Mouse (Mus musculus) midbrain, embryonic 12.5 days (tissue): Measurements from ENCODE around the gene Gm17079. TPM values are rescaled to one million over a fixed set of nuclear protein-coding genes. Genes with fewer than 3 reads are reported as not detected.
"Not testable (repeated sequence)": the region's sequence is repeated elsewhere in the genome, so short reads cannot be mapped to it uniquely, and the experiment has no call there.

Source experiments
- ATAC-seq: fragments of 200-750 bp; cut with Nextera tagmentation; 2 replicates; pipeline ENCODE4 v1.8.0; 2017; ENCODE audit warnings: low read depth, moderate TSS enrichment, moderate library complexity; ENCODE audit not compliant: low FRiP score
- H3K27ac ChIP-seq: fragments of 300-500 bp; sonication (generic); replicated peaks from 2 replicates; pipeline ENCODE4 v1.5.1; 2016; ENCODE audit warnings: mild to moderate bottlenecking
- H3K27me3 ChIP-seq: fragments of 300-500 bp; sonication (generic); 2 replicates; pipeline ENCODE4 v1.6.1; 2016; ENCODE audit warnings: mild to moderate bottlenecking
- H3K36me3 ChIP-seq: fragments of 300-500 bp; sonication (generic); 2 replicates; pipeline ENCODE4 v1.6.1; 2016
- H3K4me1 ChIP-seq: fragments of 300-500 bp; sonication (generic); 2 replicates; pipeline ENCODE4 v1.6.1; 2016
- H3K4me2 ChIP-seq: fragments of 300-500 bp; sonication (generic); replicated peaks from 2 replicates; pipeline ENCODE4 v1.6.1; 2016; ENCODE audit warnings: mild to moderate bottlenecking, moderate library complexity
- H3K4me3 ChIP-seq: fragments of 300-500 bp; sonication (generic); 2 replicates; pipeline ENCODE4 v1.5.1; 2016; ENCODE audit warnings: mild to moderate bottlenecking
- H3K9ac ChIP-seq: fragments of 300-500 bp; sonication (generic); replicated peaks from 2 replicates; pipeline ENCODE4 v1.6.1; 2016; ENCODE audit warnings: mild to moderate bottlenecking, moderate library complexity
- H3K9me3 ChIP-seq: fragments of 300-500 bp; sonication (generic); 2 replicates; pipeline ENCODE4 v1.6.1; 2016; ENCODE audit warnings: mild to moderate bottlenecking
- WGBS: fragments of 180-500 bp; shearing (Covaris S2); methylation state at CpG from one replicate; pipeline ENCODE4 v1.1.7; 2016; 5-methylcytosine and 5-hydroxymethylcytosine counted together
- polyA plus RNA-seq: library from polyadenylated mRNA; unstranded; fragments of >200 nt; fragmentation: Nextera tagmentation; extraction: Ambion mirVana; gene quantifications from 2 replicates; pipeline ENCODE4 v1.2.1, GENCODE M21; 2016

Gene Gm17079
- polyA plus RNA-seq, result not detected in 2 replicates

DNA sequence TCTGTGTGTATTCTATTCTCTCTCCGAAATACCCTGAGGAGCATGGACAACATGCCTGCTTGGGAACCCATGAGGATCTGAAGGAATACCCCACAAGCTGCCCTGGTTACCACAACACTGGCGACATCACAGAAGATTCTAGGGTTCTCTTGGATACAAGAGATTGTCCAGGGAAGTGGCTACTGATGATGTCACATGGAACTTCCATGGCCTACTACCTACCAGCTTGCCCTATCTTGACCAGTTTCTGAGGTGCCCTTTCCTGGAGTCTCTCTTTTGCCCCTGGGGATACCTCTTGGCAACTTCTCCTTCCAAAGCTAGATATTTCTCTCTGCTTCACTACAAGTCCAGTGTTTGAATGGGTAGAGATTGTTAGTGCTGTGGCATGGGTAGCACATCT lies at the start of gene Gm17079:
Gm17079 (minus strand) TSS at position 101 of the 400 bp plus-strand sequence.
- not testable (repeated sequence) for H3K27me3 ChIP-seq, H3K9me3 ChIP-seq, H3K9ac ChIP-seq, H3K4me2 ChIP-seq, H3K4me1 ChIP-seq, ATAC-seq, H3K4me3 ChIP-seq, H3K36me3 ChIP-seq, H3K27ac ChIP-seq
- WGBS, result 89% methylated on average over 1 of the region's 2 CpGs

DNA sequence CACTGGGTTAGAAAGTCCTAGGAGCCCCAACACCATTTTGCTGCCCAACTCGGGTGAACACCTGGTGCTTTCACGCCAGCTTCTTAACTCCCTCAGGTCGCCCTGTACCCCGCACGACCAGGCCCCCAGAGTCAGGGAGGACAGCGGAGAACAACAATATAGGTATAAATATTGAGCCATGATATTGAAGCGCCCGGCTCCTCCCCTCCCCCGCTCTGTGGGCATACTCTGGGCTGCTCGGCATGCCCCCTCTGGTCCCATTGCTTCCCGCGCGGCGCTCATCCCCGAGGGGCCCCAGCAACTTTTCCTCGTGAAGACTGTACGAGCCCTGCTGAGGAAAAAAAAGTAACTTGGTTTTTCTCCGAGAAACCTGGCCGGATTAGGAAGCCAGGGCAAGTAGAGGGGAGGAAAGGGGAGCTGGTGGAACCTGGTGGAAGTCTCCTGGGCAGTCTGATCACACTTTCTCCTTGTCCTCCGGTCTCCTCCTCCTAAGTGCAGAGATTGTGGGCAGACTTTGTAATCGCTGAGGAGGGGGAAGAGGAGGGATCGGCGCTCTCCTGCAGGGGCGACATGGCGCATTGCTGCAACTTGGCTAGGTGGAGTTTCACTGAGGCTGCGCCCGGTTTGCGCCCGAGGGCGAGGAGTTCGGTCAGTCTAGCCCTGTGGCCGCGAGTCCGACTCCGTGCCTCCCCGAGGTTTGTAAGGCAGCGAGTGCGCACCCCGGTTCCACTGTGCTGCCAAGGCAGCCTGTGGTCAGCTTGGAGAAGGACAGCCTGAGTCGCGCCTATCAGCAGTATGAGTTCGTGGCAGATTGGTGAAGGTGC lies 45.3 kb upstream of the Gm17079 start:
- under 1% methylated on average over 42 of the region's 42 CpGs for WGBS
- 0 out of 2 replicates have a peak overlapping the region, but pooled peaks have one; percentile 12 for H3K9ac ChIP-seq
- H3K4me2 ChIP-seq, result peak overlapping the region; percentile 61
- H3K9me3 ChIP-seq, result no peaks in the 10 kb centered on the region
- no peaks in the 10 kb centered on the region for H3K36me3 ChIP-seq
- peaks cover 22% of the 10 kb centered on the region for H3K4me1 ChIP-seq
- H3K27ac ChIP-seq, result no peak overlapping the region
- peak overlapping the region; percentile 37 for H3K4me3 ChIP-seq
- H3K27me3 ChIP-seq, result peaks cover 52% of the 10 kb centered on the region
- 0 out of 2 replicates have a peak, but pooled peaks have one; percentile 41 for ATAC-seq

DNA sequence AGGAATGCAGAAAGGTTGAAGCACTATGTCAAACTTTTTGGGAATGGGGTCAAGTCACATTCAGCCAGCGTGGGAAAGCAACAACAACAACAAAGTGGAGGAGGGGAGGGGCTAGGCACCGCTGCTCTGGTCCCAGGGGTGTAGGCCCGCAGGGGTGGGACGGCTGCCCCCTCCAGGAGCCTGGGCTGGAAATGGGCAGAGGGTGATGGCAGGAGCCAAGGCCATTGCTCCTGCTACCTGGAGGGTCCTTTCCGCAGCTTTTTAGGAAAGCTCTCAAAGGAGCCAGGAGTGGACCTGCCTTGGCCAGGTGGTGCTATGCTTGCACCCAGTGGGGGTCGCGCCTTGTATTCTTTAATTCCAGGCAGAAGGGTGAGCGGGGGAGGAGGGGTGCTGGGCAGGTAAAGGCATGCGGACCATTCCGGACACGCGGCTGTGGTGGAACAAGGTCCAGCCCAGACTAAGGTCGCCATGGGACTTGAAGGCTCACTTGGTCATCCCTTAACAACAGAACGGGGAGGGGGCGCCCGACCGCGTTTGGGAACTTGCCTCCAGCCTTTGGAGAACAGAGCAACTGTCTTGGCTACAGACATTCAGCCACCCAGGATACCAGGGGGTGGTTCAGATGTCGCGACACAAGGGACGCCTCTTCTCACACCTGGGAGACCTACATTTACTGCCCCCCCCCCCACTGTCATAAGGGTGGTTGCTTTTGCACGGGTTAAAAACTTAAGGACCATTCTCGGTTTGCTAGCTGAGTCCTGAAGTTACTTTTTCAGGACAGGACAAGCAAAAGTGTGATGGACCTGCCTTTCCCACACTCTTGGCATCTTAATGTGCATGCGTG lies 44.1 kb upstream of the Gm17079 start:
- peaks cover 52% of the 10 kb centered on the region for H3K27me3 ChIP-seq
- WGBS, result 4% methylated on average over 22 of the region's 24 CpGs
- ATAC-seq, result peak; percentile 41; the same call in 1 of the 2 replicates

DNA sequence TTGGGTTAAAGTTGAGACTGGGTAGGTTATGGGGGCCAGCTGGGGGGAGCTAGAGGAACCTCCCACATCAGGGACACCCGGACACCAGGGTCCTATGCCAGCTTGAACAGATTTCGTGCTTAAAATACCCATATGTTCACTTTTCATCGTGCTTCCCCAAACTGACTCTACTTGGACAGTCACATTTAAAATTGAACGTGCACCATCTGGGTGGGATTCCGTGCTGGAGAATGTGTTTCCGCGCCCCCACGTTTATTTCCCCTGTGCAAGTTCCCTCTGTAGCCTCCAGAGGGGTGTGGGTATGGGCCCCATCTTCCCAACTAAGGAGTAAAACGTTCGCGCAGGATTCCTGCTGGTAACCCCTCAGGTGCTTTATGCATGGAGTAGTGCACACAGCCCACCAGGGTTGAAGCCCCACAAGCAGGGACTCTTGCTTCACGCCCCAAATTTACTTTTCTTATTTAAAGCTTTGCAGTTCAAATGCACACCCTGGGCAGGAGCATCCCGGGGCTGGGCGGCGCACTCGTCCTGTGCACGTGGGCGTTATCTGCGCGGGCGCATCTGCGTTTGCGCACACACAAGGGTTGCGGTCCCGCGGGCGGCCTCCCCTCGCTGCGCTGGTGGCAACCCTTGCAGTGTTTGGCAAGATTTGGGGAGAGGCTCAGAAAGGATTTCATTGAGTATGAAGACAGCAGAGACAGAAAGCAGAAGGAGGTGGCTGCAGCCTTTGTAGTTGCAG lies 43.3 kb upstream of the Gm17079 start:
- Histone ChIP-seq H3K27me3 (peaks cover 52% of the 10 kb centered on the region), H3K36me3 (no peaks in the 10 kb centered on the region), H3K4me1 (peaks cover 22% of the 10 kb centered on the region), H3K9ac (no peak overlapping the region), H3K27ac (no peak overlapping the region), H3K4me3 (peak overlapping the region; percentile 26), H3K9me3 (no peaks in the 10 kb centered on the region), H3K4me2 (peak overlapping the region; percentile 61)
- ATAC-seq, result no peak
- WGBS, result 4% methylated on average over 29 of the region's 29 CpGs

More for the DNA sequence above, 44.1 kb upstream of the Gm17079 start:
- Histone ChIP-seq H3K4me1 (peaks cover 22% of the 10 kb centered on the region), H3K27ac (no peak overlapping the region), H3K4me2 (peak overlapping the region; percentile 61), H3K9me3 (no peaks in the 10 kb centered on the region), H3K4me3 (peak overlapping the region; percentile 26), H3K36me3 (no peaks in the 10 kb centered on the region), H3K9ac (no peak overlapping the region)

DNA sequence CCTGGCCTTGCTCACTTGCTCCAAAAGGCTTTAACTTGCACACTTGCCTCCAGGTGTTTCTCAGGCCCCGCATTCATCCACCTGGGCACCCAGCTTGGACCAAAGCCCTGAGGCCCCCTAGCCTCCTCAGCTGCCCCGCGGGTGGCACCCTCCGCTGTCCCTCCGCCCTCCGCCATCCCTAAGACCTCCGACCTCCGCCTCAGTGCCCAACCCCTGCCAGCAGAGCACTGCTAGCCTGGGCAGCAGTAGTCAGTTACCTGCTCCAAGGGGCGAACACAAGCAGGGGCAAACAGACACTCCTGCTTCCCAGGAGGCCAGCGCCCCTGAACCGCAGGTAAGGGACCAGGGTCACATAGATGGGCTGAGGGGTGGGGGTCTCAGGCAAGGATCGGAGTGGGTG lies 42.7 kb upstream of the Gm17079 start:
- Histone ChIP-seq H3K27me3 (peaks cover 52% of the 10 kb centered on the region), H3K27ac (no peak overlapping the region), H3K4me2 (no peak overlapping the region), H3K9me3 (no peaks in the 10 kb centered on the region), H3K4me3 (no peak overlapping the region), H3K9ac (no peak overlapping the region), H3K4me1 (peaks cover 22% of the 10 kb centered on the region), H3K36me3 (no peaks in the 10 kb centered on the region)
- WGBS, result 11% methylated on average over 12 of the region's 12 CpGs
- no peak for ATAC-seq

DNA sequence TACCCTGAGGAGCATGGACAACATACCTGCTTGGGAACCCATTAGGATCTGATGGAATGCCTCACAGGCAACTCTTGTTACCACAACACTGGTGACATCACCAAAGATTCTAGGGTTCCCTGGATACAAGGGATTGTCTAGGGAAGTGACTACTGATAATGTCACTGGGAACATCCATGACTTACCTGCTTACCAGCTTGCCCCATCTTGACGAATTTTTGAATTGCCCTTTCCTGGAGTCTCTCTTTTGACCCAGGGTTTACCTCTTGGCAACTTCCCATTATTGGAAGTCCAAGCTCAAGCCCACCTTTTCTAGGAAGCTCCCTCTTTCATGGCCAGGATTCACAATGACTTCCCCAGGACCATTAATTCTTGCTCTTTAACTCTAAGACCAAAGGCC lies 21.8 kb upstream of the Gm17079 start, which contains the start of gene Gm5800:
Gm5800 (minus strand) TSS at position 101 of the 400 bp plus-strand sequence.
- 63% methylated on average over 1 of the region's 1 CpGs for WGBS
- Histone ChIP-seq H3K4me2 (no peak within 1 kb of the TSS), H3K4me3 (no peak within 1 kb of the TSS), H3K36me3 (no peaks in the 10 kb centered on the region), H3K9me3 (no peaks in the 10 kb centered on the region), H3K4me1 (no peaks in the 10 kb centered on the region), H3K27ac (no peak within 1 kb of the TSS), H3K9ac (no peak within 1 kb of the TSS), H3K27me3 (no peaks in the 10 kb centered on the region)
- no peak for ATAC-seq

DNA sequence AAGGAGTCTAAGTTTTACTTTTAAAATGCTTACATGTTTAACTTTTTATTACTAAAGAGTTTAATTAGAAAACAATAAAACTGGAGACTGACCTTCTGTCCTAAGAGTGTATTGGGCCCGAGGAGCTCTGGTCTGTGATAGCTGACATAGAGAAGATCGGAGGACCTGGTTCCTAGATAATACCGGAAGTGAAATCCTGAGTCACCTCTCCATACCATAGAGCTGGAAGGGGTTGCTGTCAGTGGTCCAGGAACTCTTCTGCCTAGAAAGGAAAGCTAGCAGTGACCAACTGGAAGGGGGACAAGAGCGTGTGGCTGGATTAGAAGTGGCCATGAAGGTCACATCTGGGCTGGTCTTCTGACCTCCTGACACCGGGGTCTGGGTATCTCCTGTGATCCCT lies 18.0 kb downstream of the Gm17079 start:
- no peaks in the 10 kb centered on the region for H3K4me1 ChIP-seq
- H3K36me3 ChIP-seq, result no peaks in the 10 kb centered on the region
- H3K27ac ChIP-seq, result no peak overlapping the region
- H3K9me3 ChIP-seq, result no peaks in the 10 kb centered on the region
- WGBS, result 87% methylated on average over 5 of the region's 5 CpGs
- no peak overlapping the region for H3K9ac ChIP-seq
- no peaks in the 10 kb centered on the region for H3K27me3 ChIP-seq
- ATAC-seq, result no peak
- no peak overlapping the region for H3K4me3 ChIP-seq
- H3K4me2 ChIP-seq, result no peak overlapping the region

Other genes starting within 250 kb of the Gm17079 start
- not detected in 2 replicates for gene Vmn2r89, start 243.6 kb downstream of the Gm17079 start, polyA plus RNA-seq
- gene Gm5622, start 142.7 kb downstream of the Gm17079 start, polyA plus RNA-seq, result not detected in 2 replicates
- gene Gm17175, start 121.4 kb downstream of the Gm17079 start, polyA plus RNA-seq, result not detected in 2 replicates
- not detected in 2 replicates for gene Gm17174, start 103.3 kb downstream of the Gm17079 start, polyA plus RNA-seq
- gene Gm17078, start 84.2 kb downstream of the Gm17079 start, polyA plus RNA-seq, result not detected in 2 replicates
- gene Gm4181, start 59.8 kb downstream of the Gm17079 start, polyA plus RNA-seq, result not detected in 2 replicates
- gene Gm5800, start 21.7 kb upstream of the Gm17079 start, polyA plus RNA-seq, result not detected in 2 replicates
- gene Ang4, start 78.1 kb upstream of the Gm17079 start, polyA plus RNA-seq, result not detected in 2 replicates
- not detected in 2 replicates for gene AY358078, start 104.6 kb upstream of the Gm17079 start, polyA plus RNA-seq
- not detected in 2 replicates for gene Ear6, start 158.2 kb upstream of the Gm17079 start, polyA plus RNA-seq
- gene Mettl17, start 189.4 kb upstream of the Gm17079 start, polyA plus RNA-seq, result 61.9 and 68.0 TPM in 2 replicates
- 1.2 and 1.6 TPM in 2 replicates for gene Slc39a2, start 197.4 kb upstream of the Gm17079 start, polyA plus RNA-seq
- gene Ndrg2, start 218.7 kb upstream of the Gm17079 start, polyA plus RNA-seq, result 21.6 and 24.0 TPM in 2 replicates
- not detected in 2 replicates for gene Tppp2, start 223.0 kb upstream of the Gm17079 start, polyA plus RNA-seq
- not detected in 2 replicates for gene Rnase13, start 227.3 kb upstream of the Gm17079 start, polyA plus RNA-seq